Mouse (Mus musculus) ES-E14 (cell line): ENCODE data around the gene Dppa5a.
"Not testable (repeated sequence)": the region's sequence is repeated elsewhere in the genome, so short reads cannot be mapped to it uniquely, and the experiment has no call there.

Experiments
- CHD2 ChIP-seq: IDR thresholded peaks from 2 replicates; pipeline ENCODE4 v1.6.1; 2014; ENCODE audit warnings: mild to moderate bottlenecking, low read depth, low read length, inconsistent platforms
- MAFK ChIP-seq: IDR thresholded peaks from 2 replicates; pipeline ENCODE4 v1.6.1; 2014; ENCODE audit warnings: mild to moderate bottlenecking, low read depth, low read length, inconsistent platforms; ENCODE audit not compliant: insufficient read depth
- ZNF384 ChIP-seq: IDR thresholded peaks from 2 replicates; pipeline ENCODE4 v1.6.1; 2012; ENCODE audit warnings: low read depth, low read length, inconsistent platforms

DNA sequence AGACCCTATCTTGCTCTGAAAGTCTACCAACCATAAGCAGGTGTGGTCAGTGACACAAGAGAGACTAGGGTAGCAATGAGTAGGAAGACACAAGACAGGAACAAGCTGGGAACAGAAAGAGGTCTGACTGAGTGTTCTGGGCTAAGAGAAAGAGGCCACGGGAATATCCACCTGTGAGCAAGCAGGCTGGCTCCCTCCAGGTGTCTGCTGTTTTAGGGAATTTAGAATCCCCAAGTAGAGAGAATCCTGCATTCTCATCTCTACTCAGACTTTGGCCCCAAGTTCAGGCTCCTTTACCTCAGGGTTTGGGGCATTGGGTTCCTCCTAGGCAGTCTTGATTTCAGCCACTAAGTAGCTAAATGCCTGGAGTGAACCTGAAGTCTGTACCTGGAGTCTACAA lies 40.7 kb downstream of the Dppa5a start, which contains the start of gene Omt2b:
- not testable (repeated sequence) for TF ChIP-seq ZNF384, MAFK, CHD2
